Mouse (Mus musculus) spleen, adult 2 months (tissue): Measurements from ENCODE around the gene Phxr2.

ENCODE experiments used
- CTCF ChIP-seq: fragments of 200-500 bp; IDR thresholded peaks from 2 replicates; pipeline ENCODE4 v1.5.1; 2011; ENCODE audit warnings: mild to moderate bottlenecking, inconsistent platforms; ENCODE audit not compliant: insufficient read depth, insufficient read length, insufficient replicate concordance; ENCODE audit errors: extremely low read depth
- POLR2A ChIP-seq: fragments of 200-500 bp; IDR thresholded peaks from 2 replicates; pipeline ENCODE4 v1.6.1; 2011; ENCODE audit warnings: low read depth, low read length, inconsistent platforms

GRCm38 (mm10) chr10:99117876-99118275, 8.2 kb downstream of the Phxr2 start:
- TF ChIP-seq CTCF, result no peak
- no peak for TF ChIP-seq POLR2A
